Mouse (Mus musculus): ENCODE data around the gene Maged1.

Gene Maged1

DNA sequence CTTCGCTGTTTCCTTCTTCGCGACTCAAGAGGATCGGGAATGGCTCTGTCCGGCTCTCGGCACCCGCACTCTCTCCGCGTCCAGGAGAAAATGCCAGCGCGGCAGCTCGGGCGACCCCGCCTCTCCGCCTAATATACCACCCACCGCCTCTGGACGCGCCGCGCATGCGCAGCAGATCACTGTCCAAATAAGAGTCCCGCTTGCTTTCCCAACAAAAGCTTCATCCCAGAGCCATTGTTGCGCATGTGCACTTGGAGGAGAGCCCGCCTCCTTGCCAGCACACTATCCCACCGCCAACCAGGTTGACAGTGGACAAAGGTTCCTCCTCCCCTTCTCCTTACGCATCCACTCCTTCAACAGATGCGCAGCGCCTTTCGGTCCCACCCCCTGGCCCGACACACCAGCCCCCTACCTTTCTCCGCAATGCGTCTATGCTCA lies at the start of gene Maged1:
Gene Maged1 (minus strand): TSS at position 226 of the 438 bp plus-strand sequence.
- WGBS = 2% methylated on average over 32 of the region's 32 CpGs

DNA sequence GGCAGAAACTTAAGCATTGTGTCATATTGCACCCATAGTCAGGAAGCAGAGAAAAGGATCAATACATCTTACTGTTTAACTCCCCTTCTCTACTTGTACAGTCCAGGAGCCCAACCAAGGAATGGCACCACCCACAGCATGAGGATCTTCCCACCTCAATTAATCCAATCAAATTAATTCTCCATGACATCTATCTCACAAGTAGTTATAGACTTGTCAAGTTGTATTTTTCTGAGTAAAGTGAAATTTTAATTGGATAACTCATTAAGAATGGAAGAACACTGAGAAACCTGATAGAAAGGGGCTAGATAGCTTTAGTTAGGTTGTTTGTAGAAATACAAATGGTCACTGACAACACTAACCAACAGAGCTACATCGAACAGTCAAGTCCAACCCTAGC lies 38.3 kb upstream of the Maged1 start:
- WGBS = 90% methylated on average over 1 of the region's 1 CpGs

DNA sequence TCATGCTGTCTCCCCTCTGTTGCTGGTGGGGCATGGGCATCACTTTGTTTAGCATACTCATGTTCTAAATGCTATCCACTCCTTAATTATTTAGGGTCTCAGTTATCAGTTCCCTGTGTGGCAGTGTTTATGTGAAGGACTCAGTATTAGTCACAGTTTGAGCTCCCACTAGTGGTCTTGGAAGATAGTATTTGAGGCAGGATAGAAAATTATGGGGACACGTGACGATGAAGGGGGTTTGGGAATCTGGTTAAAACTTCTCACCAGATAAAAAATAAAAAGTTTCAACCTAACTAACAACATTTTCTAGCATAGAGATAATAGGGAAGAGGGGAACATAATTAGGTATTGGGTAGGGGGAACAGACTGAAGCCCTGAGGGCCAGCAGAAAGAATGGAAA lies 22.8 kb upstream of the Maged1 start:
- WGBS = 45% methylated on average over 2 of the region's 2 CpGs

DNA sequence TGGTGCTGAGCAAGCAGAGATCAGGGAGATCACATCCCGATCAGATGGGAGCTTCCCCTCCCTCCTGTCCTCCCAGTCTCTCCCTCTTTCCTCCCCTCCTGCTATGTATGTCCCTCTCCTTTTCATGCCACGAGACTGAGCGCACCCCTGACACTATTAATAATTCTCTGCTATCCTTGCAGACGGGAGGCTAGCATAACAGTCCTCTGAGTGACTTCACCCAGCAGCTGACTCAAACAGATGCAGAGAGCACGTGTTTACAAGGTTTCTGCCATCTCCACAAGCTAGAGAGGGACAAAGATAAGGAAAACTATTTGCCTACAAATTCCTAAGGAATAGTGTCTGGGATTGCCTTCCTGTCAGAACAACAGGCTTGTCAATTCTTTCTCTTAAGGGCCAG lies 20.4 kb upstream of the Maged1 start:
- 43% methylated on average over 5 of the region's 5 CpGs for whole genome bisulfite sequencing

DNA sequence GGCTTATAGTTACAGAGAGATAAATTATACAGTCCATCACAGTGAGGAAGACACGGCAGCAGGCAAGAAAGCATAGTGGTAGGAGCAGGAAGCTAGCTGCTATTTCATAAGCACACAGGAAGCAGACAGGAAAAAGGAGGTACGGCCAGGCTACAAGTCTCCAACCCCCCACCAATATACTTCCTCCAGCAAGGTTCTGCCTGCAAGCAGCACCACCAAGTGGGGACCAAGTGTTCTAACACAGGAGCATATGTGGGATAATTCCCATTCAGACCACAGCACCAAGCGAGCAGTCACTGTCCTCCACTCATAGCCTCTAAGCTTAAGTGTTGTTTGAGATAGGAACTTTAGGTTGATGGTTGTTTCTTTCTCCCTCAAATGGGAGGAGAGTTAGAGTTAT lies 6.3 kb upstream of the Maged1 start:
- 40% methylated on average over 3 of the region's 3 CpGs for WGBS

DNA sequence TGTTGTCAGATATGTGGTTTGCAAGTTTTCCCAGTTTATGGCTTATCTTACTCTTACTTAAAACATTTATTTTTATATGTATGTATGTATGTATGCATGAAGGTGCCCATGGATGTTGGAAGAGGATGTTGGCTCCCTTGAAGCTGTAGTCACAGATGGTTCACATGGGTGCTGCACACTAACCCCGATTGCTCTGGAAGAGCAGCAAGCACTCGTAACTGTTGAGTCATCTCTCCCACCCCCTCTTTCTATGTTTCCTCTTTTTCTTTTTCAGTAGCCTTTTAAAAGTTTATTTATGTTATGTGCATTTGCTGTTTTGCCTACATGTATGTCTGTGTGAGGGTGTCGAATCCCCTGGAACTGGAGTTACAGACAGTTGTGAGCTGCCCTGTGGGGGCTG lies 4.0 kb upstream of the Maged1 start:
- 57% methylated on average over 3 of the region's 3 CpGs for WGBS

DNA sequence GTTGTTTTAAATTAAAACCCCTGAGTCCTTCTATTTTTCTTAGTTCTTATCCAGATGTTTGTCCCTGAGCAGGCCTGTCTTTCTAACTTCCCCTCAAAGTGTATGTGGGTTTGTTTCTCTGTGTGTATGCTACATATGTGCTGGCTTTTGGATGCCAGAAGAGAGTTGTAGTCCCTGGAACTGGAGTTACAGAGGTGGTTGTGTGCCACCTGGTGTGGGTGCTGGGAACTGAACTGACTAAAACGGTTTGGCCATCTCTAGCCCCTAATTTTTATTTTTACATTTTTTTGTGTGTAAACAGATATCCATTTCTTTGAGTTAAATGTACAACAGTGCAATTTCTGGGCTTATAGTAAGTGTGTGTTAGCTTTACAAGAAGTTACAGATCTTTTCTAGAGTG lies 3.0 kb upstream of the Maged1 start:
- WGBS = 5% methylated on average over 1 of the region's 1 CpGs

DNA sequence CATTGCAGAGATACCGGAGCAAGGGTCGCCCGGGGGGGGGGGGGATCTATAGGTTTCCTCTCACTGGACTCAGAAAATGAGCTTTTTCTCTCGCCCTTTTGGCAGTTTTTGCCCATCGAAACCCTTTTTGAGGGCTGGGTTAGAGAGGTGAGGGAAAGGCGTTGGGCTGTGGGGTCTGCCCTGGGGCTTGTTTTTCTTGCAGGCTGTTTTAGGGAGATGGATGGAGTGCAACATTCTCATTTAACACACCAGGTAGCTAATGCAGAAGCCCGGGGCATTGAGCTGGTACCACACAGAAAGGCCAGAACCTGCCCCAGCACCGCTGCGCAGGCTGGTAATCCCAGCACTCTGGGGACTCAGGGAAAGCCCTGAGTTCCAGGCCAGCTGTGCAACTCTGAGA lies 593 bp upstream of the Maged1 start:
- WGBS = 20% methylated on average over 9 of the region's 9 CpGs

DNA sequence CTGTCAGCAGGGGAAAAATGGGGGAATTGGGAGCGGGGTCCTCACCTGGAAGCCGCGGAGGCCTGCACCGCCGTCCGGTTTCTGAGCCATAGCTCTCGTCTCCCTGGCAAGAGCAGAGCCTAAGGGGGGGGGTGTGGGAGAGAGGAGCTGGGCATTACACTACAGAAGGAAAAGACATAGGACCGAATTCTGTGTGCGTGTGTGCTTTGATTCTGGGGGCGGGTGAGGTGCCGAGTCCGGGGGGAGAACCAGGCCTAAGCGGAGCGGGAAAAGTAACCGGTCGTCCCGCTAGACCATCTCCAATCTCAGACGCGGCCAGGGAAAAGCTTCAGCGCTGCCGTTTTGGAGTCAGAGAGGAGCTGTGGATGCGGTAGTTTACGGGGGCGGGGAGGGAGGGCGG lies 737 bp downstream of the Maged1 start:
- 5% methylated on average over 24 of the region's 25 CpGs for WGBS

DNA sequence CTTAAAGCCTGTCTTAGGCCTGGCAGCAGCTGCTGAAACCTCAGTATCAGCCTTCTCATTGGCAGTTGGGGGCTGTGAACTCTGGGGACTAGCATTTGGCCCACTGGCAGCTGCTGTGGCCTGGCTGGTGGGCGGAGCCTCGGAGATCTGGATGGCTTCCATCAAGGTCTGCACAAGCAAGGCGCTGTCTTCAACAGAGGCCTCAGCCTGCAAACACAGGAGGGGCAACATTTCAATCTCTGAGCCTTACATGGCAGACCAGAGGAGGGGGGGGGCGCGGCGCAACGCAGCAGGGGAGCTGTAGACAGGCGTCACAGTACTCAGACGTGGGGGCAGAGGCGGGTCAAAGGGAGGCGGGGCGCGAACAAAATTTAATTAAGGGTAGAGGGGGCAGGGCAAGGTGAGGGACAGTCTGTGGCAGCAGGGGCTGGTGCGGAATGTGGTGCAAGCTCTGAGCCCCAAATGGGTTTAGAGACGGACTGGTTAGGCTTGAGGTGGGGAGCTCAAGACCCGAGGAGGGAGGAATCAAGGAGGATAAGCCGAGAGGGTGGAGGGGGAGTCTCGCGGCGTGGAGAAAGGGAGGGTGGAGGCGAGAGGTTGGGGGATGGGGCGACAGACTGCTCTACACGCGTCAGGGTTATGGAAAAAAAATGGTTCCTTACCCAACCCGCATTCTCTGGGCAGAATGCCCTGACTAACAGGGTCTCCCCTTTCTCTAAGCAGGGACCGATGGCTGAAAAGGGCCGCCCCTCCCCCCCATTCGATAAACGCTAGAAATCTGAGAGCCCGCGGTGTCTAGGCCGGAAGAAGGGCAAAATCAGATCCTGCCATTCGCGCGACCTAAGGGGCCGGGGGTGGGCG lies 1.4 kb downstream of the Maged1 start:
- 3% methylated on average over 35 of the region's 37 CpGs for WGBS

DNA sequence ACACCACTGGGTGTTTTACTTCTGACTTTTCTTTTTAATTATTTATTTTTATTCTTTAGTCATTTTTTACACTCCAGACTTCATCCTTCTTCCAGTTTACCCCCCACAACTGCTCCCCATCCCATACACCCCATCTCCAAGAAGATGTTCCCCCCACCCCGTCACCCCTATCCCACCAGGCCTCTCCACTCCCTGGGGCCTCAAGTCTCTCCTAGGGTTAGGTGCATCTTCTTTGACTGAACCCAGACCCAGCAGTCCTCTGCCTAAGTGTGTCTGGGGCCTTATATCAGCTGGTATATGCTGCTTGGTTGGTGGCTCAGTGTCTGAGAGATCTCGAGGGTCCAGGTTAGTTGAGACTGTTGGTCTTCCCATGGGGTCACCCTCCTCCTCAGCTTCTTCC lies 7.6 kb downstream of the Maged1 start:
- 54% methylated on average over 2 of the region's 2 CpGs for WGBS

DNA sequence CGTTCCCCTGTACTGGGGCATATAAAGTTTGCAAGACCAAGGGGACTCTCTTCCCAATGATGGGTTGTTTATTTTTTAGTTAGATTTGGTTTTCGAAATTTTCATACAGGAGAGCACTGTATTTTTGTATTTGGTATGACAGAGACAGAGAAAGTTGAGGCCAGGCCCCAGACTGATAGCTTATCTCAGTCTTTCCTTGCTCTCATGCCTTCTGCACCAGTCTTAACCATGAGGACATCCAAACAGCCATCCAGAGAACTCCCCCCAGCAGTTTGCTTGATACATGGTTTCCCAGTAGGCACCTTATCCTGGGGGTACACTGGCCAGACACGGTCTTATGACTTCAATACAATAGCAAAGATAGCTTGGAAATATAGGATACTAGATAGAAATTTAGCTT lies 11.6 kb downstream of the Maged1 start:
- WGBS = 93% methylated on average over 3 of the region's 3 CpGs

DNA sequence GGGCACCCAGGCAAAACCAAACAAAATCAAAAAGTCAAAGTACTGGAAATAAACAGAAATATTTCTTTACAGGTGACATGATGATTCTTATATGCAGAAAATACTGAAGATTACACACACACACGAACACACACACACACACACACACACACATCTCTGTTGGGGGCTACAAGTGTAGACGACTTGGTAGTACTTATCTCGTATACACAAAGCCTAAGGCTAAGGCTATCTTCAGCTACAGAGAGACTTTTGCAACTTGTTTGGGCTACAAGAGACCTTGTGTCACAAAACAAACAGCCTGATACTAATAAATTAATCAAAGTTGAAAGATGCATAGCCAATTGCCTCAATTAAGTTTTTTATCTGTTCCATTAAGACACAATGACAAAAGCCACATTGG lies 19.8 kb downstream of the Maged1 start:
- 89% methylated on average over 3 of the region's 3 CpGs for WGBS

DNA sequence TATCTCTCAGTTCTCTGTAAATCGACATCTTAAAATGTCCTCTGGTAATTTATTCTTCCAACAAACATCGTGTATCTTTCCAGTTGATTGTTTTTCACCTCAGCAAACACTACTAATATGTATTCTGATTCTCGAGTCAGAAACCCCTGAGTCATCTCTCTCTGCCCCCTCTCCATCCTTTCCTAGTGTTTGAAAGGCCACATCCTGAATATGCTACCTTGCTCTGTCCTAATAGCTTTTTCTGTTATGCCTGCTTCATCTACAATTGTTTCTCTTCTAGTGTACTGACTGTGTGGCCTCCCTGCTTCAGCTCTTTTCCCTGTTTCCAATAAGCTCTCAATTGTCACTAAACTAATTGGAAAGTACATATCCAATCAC lies 33.5 kb downstream of the Maged1 start:
- 60% methylated on average over 3 of the region's 3 CpGs for WGBS

DNA sequence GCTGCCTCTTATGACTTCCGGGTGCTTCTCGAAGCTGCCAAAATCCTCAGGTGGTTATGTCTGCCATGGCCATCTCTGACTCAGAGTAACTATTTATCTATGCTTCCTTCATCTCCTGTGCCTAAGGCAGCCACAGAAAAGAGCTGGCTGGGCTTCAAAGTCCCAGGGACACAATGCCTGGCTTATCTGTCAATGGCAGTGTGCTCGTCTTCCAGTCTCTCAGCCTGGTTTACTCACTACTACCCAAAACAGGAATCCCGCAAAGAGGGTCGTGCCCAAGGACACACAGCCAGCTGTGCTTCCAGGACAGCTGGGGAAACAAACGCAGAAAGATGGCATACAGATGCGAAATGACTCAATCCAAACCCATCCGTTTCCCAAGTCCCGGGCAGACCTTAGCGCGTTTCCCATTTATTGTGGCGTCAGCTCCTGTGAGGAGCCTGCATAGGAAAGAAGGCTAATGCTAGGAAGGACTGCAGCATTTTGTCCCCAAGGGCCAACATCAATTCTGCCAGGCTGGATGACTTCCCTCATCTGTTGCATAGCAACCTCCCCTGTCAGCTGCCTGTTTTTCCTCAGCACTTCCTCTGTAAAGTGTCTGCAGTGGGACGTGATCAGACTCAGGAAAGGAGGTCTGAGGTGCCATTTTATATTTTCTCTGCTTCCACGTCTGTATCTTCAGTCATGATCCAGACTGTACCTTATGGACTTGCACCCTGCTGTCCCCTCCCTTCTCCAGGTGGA lies 34.1 kb downstream of the Maged1 start:
- 26% methylated on average over 8 of the region's 14 CpGs for whole genome bisulfite sequencing

DNA sequence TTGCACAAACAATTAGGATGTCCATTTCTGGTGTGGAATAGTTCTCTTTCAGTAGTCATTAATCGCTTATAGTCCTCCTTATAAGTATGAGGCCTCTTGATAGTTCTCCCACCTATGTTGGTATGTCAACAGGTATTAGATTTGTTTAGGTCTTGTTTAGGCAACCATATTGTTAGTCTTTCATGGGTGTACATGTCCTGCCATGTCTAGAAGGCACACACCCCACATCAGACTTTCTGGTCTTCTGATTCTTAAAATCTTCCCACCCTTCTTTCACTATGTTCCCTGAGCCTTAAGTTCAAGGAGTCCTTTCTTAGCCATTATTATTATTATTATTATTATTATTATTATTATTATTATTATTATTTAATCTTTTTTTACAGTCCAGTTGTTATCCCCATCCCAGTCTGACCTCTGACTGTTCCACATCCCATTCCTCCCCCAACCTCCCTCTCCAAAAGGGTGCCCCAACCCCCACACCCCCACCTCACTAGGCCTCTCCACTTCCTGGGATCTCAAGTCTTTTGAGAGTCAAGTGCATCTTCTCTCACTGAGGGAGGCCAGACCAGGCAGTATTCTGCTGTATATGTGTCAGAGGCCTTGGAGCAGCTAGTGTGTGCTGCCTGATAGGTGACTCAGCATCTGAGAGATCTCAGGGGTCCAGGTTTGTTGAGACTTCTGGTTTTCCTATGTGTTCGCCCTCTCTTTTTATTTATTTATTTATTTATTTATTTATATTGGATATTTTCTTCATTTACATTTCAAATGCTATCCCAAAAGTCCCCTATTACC lies 55.7 kb downstream of the Maged1 start:
- 94% methylated on average over 2 of the region's 2 CpGs for WGBS
